Mouse (Mus musculus) intestine, embryonic 14.5 days (tissue): ENCODE results near the gene Msi2. TPM values are rescaled to one million over a fixed set of nuclear protein-coding genes. Genes with fewer than 3 reads are reported as not detected.

Experiments
- ATAC-seq: fragments of 200-750 bp; cut with Nextera tagmentation; replicated peaks from 2 replicates; pipeline ENCODE4 v1.8.0; 2017; ENCODE audit warnings: low read depth, moderate number of reproducible peaks, moderate TSS enrichment, moderate library complexity; ENCODE audit not compliant: low FRiP score, low TSS enrichment
- DNase-seq: peaks from one replicate; pipeline ENCODE4 v3.0.0-alpha.2; 2018; ENCODE audit warnings: low spot score
- H3K27ac ChIP-seq: fragments of 300-500 bp; sonication (generic); 2 replicates; pipeline ENCODE4 v1.5.1; 2014; ENCODE audit warnings: low read depth, mild to moderate bottlenecking, control low read depth
- H3K27me3 ChIP-seq: fragments of 300-500 bp; sonication (generic); replicated peaks from 2 replicates; pipeline ENCODE4 v1.6.1; 2014; ENCODE audit warnings: low read length, control low read depth; ENCODE audit not compliant: control insufficient read depth, insufficient read depth
- H3K36me3 ChIP-seq: fragments of 300-500 bp; sonication (generic); 2 replicates; pipeline ENCODE4 v1.6.1; 2014; ENCODE audit warnings: low read length, control low read depth; ENCODE audit not compliant: control insufficient read depth, insufficient read depth
- H3K4me1 ChIP-seq: fragments of 300-500 bp; sonication (generic); replicated peaks from 2 replicates; pipeline ENCODE4 v1.6.1; 2014; ENCODE audit warnings: low read length, control low read depth, mixed read lengths; ENCODE audit not compliant: control insufficient read depth, insufficient read depth
- H3K4me2 ChIP-seq: fragments of 300-500 bp; sonication (generic); 2 replicates; pipeline ENCODE4 v1.6.1; 2014; ENCODE audit warnings: low read length
- H3K4me3 ChIP-seq: fragments of 300-500 bp; sonication (generic); 2 replicates; pipeline ENCODE4 v1.5.1; 2014; ENCODE audit warnings: low read depth, low read length, control low read depth, mixed read lengths
- H3K9ac ChIP-seq: fragments of 300-500 bp; sonication (generic); 2 replicates; pipeline ENCODE4 v1.6.1; 2014; ENCODE audit warnings: mild to moderate bottlenecking, low read length
- H3K9me3 ChIP-seq: fragments of 300-500 bp; sonication (generic); 2 replicates; pipeline ENCODE4 v1.6.1; 2016; ENCODE audit warnings: low read length, control low read depth; ENCODE audit not compliant: control insufficient read depth
- WGBS: fragments of 180-500 bp; shearing (Covaris S2); extraction: QIAGEN DNeasy Blood & Tissue Kit; methylation state at CpG from one replicate; pipeline ENCODE4 v1.1.7; 2014; 5-methylcytosine and 5-hydroxymethylcytosine counted together
- polyA plus RNA-seq: library from polyadenylated mRNA; unstranded; fragments of >200 nt; fragmentation: Nextera tagmentation; extraction: Ambion mirVana; gene quantifications from 2 replicates; pipeline ENCODE4 v1.2.1, GENCODE M21; 2014

Gene Msi2
- polyA plus RNA-seq, 1 experiment from 2014 or later, result 13.6 TPM

DNA sequence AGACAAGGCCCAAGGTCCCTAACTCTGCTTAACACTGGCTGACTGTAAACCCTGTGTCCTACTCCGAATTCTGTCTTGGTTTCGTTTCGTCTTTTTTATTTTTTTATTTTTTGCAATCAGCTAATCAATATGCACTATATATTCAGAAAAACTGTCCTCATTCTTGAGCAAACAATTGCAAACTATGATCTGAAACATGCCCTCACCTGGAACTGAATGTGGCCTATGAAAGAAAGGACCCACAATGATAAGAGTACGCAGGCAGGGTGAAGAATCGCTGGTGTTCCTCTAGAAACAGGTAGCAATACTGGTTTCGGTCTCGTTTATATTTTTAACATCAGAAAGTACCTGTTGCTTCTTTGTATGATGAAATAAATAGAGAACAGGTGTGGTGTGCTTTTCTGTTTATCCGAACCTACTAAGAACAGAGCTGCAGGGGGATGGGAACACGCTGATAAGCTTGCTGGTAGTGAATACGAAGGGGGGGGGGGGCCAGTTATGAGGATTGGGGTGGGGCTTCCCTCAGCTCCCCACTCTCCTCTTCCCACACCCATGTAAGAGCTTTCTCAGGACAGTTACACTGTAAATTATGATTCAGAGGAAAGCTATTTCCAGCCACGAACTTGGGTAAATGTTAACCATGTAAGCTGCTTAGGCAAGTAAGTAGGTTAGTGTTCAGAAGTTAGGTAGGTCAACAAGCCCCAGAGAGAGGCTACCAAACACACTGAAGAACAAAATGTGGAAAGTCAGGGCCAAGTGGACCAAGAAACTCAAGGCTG, 103.6 kb downstream of the Msi2 start:
- Histone ChIP-seq H3K27me3 (no peaks in the 10 kb centered on the region), H3K4me3 (no peak overlapping the region), H3K27ac (peak overlapping the region; percentile 51), H3K36me3 (no peaks in the 10 kb centered on the region), H3K9ac (no peak overlapping the region), H3K9me3 (no peaks in the 10 kb centered on the region), H3K4me1 (peaks cover 46% of the 10 kb centered on the region), H3K4me2 (no peak overlapping the region)
- ATAC-seq, result no peak
- no peak for DNase-seq
- WGBS, result 67% methylated on average over 11 of the region's 11 CpGs

DNA sequence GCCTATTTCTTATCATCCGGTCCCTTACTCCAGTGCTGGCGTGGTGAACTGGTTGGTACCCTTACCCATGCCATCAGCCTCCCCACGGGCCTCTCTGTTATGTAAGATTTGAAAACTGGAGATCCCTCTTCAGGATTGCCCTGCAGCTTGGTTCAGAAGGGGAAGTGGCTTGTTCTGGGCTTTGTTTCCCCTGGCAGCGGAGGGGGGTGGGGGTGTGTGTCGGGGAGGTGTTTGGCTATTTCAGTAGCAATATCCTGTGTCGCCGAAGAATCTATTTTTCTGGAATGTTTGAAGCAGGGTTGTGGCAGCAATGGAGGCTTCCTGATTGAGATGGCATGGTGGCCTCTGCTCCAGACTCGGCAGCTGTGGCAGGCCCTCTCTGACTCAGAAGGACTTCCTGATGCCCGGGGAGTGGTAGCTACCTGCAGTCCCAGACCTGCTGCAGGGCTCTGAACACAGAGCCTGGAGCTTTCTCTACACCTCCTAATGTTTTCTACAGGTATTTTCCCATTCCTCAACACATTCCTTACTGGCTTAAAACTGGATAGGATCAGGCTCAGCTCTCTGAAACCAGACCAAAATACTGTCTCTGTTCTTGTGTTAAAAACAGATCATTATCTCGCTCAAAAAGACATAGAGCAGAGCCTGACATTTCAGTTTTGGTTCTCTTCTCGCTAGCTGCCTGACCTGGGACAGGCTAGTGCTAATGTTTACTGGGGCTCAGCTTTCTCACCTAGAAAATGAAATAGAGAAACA, 104.4 kb downstream of the Msi2 start:
- no peak overlapping the region for H3K4me2 ChIP-seq
- H3K4me3 ChIP-seq, result no peak overlapping the region
- no peak overlapping the region for H3K9ac ChIP-seq
- peak overlapping the region; percentile 51 for H3K27ac ChIP-seq
- H3K9me3 ChIP-seq, result no peaks in the 10 kb centered on the region
- H3K36me3 ChIP-seq, result no peaks in the 10 kb centered on the region
- WGBS, result 34% methylated on average over 11 of the region's 11 CpGs
- DNase-seq (no peak), ATAC-seq (no peak)
- no peaks in the 10 kb centered on the region for H3K27me3 ChIP-seq
- H3K4me1 ChIP-seq, result peaks cover 40% of the 10 kb centered on the region

DNA sequence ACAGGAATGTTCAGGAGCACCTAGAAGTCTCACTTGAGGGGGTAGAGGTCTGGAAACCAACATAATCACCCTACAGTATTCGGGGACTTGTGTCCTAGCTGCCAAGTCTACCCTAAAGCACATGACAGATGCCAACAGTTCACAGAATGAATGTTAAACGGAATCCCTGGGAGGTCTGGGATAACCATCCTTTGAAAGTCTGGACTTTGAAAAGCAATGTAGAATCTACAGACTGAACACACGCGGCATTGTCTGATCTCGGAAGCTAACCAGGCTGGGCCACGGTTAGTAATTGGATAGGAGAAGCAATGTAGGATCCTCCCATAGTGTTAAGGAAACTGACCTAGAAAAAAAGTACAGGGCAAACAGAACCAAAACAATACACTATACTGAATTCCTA, 105.3 kb downstream of the Msi2 start:
- 64% methylated on average over 6 of the region's 6 CpGs for WGBS
- H3K27me3 ChIP-seq, result no peaks in the 10 kb centered on the region
- peaks cover 35% of the 10 kb centered on the region for H3K4me1 ChIP-seq
- H3K4me2 ChIP-seq, result no peak overlapping the region
- no peak overlapping the region for H3K4me3 ChIP-seq
- H3K9me3 ChIP-seq, result no peaks in the 10 kb centered on the region
- no peak overlapping the region for H3K27ac ChIP-seq
- ATAC-seq (no peak), DNase-seq (no peak)
- no peak overlapping the region for H3K9ac ChIP-seq
- H3K36me3 ChIP-seq, result no peaks in the 10 kb centered on the region

DNA sequence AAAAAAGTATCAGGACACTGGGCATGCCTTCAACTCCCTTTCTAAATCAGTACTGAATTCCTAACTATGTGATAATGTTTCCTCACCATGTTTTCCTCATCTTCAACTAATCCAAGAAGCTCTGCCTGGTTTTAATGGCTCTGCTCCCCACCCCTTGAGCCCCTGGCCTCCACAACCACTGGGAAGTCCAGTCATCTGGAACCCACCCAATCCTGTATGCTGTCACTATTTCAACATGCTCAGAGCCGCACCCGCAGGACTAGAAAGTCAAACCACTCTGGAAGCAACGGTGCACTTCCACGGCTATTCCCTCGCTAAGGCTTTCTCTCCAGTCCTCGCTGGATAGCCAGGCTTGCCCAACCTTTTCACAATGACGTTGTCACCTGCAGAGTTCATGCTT, 106.2 kb downstream of the Msi2 start:
- Histone ChIP-seq H3K4me1 (peaks cover 31% of the 10 kb centered on the region), H3K36me3 (no peaks in the 10 kb centered on the region), H3K27ac (no peak overlapping the region), H3K9me3 (no peaks in the 10 kb centered on the region), H3K9ac (no peak overlapping the region), H3K4me2 (no peak overlapping the region), H3K27me3 (no peaks in the 10 kb centered on the region), H3K4me3 (no peak overlapping the region)
- no peak for ATAC-seq
- 94% methylated on average over 7 of the region's 7 CpGs for WGBS
- no peak for DNase-seq

DNA sequence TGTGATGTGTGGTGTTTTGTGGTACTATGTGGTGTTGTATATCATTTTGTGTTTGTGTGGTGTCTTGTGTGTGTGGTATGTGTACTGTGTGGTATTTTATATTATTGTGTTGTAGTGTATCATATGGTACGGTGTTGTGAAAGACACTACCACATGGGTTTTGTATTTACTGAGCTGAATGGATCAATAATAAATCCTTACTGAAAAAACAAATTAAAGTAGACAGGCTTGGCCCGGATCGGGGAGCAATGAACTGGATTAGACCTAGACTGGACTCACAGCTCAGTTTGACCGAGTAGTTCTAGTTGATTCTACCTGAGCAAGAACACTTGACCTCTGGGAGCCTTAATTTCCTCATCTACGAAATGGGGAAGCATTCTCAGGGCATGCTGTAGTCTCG, 107.5 kb downstream of the Msi2 start:
- Histone ChIP-seq H3K4me1 (peaks cover 33% of the 10 kb centered on the region), H3K36me3 (no peaks in the 10 kb centered on the region), H3K27ac (no peak overlapping the region), H3K4me3 (no peak overlapping the region), H3K4me2 (no peak overlapping the region), H3K27me3 (no peaks in the 10 kb centered on the region), H3K9me3 (no peaks in the 10 kb centered on the region), H3K9ac (no peak overlapping the region)
- DNase-seq (no peak), ATAC-seq (no peak)
- 91% methylated on average over 6 of the region's 6 CpGs for WGBS

DNA sequence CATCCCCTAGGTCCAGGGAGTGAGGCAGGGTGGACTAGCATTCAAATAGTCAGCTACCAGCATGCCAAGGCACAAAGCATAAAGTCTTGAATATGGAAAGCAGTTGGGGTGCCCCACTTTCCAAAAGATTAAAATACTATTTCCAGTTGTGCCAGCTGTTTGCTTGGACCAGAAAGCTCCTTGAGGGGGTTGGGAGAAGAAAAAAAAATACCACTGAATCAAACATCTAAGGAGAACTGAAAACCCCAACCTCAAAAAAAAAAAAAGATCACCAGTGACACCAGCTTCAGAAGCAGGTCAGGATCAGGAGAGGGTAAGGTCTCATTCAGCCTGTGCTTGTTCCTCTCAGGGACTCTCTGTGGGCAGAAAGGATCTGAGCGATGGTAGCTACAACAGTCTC, 108.2 kb downstream of the Msi2 start:
- DNase-seq (no peak), ATAC-seq (no peak)
- peaks cover 33% of the 10 kb centered on the region for H3K4me1 ChIP-seq
- no peak overlapping the region for H3K4me3 ChIP-seq
- no peak overlapping the region for H3K27ac ChIP-seq
- 100% methylated on average over 1 of the region's 1 CpGs for WGBS
- H3K4me2 ChIP-seq, result no peak overlapping the region
- H3K9me3 ChIP-seq, result no peaks in the 10 kb centered on the region
- no peak overlapping the region for H3K9ac ChIP-seq
- no peaks in the 10 kb centered on the region for H3K36me3 ChIP-seq
- H3K27me3 ChIP-seq, result no peaks in the 10 kb centered on the region

DNA sequence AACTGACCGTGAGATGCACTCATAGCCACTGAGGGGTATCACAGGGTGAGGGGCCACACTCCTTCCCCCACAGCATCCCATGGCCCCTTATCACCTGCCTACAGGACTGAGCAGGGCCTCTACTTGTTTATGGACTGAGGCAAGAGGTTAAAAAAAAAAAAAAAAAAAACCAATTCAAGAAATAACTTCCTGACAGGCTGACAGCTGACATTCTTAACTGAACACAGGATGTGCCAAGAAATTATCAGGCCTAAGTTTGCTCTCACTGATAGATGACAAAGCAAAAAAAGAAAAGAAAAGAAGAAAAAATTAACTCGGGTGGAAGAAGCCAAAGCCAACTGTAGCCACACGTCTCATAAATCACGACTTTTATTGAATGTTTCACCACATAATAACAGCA, 109.7 kb downstream of the Msi2 start:
- Histone ChIP-seq H3K36me3 (peaks cover 8% of the 10 kb centered on the region; the same call in 1 of the 2 replicates), H3K4me2 (no peak overlapping the region), H3K9ac (no peak overlapping the region), H3K4me3 (no peak overlapping the region), H3K27me3 (no peaks in the 10 kb centered on the region), H3K4me1 (peaks cover 18% of the 10 kb centered on the region; the same call in 1 of the 2 replicates), H3K27ac (no peak overlapping the region), H3K9me3 (no peaks in the 10 kb centered on the region)
- ATAC-seq (no peak), DNase-seq (no peak)
- 69% methylated on average over 4 of the region's 4 CpGs for WGBS

DNA sequence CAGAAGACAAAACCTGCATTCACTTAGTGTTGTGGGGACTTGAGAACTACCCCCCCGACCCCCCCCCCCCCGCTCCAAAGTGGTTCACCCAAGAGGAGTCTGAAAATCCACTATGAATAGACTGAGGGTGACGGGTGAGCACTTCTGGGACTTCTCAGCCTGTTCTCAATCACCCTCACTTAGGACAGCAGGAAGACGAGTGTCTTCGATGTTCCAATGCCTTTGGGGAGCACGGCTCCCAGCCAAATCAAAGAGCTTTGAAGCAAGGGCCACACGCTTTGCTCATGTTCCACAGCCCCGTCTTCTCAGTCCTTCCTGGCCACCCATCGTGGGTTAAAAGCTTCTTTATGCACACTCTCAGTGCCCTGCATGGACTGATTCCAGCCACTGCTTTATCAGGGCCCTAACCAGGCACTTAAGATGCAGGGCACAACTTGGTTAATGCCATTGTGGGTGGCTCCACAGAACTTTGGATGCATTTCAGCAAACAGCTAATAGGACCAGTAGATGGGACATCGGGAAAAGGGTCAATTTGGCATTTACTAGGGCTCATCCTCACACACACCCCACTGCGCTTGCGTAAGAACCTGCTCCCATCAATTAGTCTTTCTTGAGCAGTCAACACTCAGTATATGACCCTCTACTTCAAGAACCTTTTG, 110.5 kb downstream of the Msi2 start:
- Histone ChIP-seq H3K27me3 (no peaks in the 10 kb centered on the region), H3K36me3 (peaks cover 8% of the 10 kb centered on the region; the same call in 1 of the 2 replicates), H3K9ac (no peak overlapping the region), H3K4me1 (peaks cover 13% of the 10 kb centered on the region; the same call in 1 of the 2 replicates), H3K4me2 (no peak overlapping the region), H3K4me3 (no peak overlapping the region), H3K9me3 (no peaks in the 10 kb centered on the region), H3K27ac (no peak overlapping the region)
- no peak for ATAC-seq
- DNase-seq, result no peak
- WGBS, result 80% methylated on average over 12 of the region's 12 CpGs
